Mouse (Mus musculus) heart, adult 2 months (tissue): Measurements from ENCODE around the gene Trpm3.

ENCODE experiments used
- CTCF ChIP-seq: fragments of 200-600 bp; IDR thresholded peaks from 2 replicates; pipeline ENCODE4 v1.8.1; 2022; ENCODE audit warnings: antibody characterized with exemption, mild to moderate bottlenecking, moderate library complexity
- EP300 ChIP-seq: fragments of 200-500 bp; IDR thresholded peaks from 2 replicates; pipeline ENCODE4 v1.6.1; 2011; ENCODE audit warnings: low read depth, low read length, control low read depth; ENCODE audit not compliant: insufficient read depth
- POLR2A ChIP-seq: fragments of 200-500 bp; IDR thresholded peaks from 2 replicates; pipeline ENCODE4 v1.6.1; 2011; ENCODE audit warnings: mild to moderate bottlenecking, low read depth, low read length, control low read depth; ENCODE audit not compliant: insufficient read depth

DNA sequence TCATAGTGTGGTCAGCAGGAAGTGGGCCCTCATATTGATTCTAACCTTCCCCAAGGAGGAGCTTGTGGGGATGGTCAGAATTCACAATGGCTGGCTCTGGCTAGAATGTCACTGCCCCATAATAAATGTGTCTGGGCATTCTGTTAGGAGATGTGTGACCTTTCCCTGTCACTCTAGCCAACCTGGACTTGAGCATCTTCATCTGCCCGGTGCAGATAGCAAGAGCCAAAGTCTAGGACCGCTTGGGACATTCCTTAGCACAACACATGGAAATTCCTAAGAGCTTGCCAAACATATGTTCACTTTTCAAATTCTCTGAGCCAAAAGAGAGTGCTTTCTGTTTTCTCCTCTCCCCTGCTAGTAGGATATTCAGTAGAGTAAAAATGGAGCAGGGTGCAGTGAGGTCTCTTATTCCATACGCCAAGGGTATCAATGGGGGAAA, 743.8 kb downstream of the Trpm3 start:
- TF ChIP-seq CTCF = no peak
- no peak for TF ChIP-seq EP300
- no peak for TF ChIP-seq POLR2A
